Mouse (Mus musculus) megakaryocyte, embryonic 14.5 days (primary cell): Measurements from ENCODE around the gene Erc1.

Experiments
- FLI1 ChIP-seq: IDR thresholded peaks from 2 replicates; pipeline ENCODE4 v1.6.1; 2012; ENCODE audit warnings: low read length, inconsistent platforms, mixed read lengths
- GATA1 ChIP-seq: IDR thresholded peaks from 3 replicates; pipeline ENCODE4 v1.6.1; 2012; ENCODE audit warnings: mixed read lengths, low read length, inconsistent platforms, borderline replicate concordance

- TF ChIP-seq GATA1 (no peak), FLI1 (no peak)
These were observed 279.6 kb downstream of the Erc1 start for GRCm38 (mm10) chr6:119568339-119568738.
